Mouse (Mus musculus) heart, postnatal 0 days (tissue): ENCODE results near the gene Acad9.

Experiments used
- CTCF ChIP-seq: IDR thresholded peaks from 2 replicates; pipeline ENCODE4 v1.5.1; 2016; ENCODE audit warnings: antibody characterized with exemption, control low read depth, low read depth
- EP300 ChIP-seq: IDR thresholded peaks from 2 replicates; pipeline ENCODE4 v1.6.1; 2016; ENCODE audit warnings: antibody characterized with exemption, low read depth

- TF ChIP-seq EP300 (no peak), CTCF (no peak)
Measured at GRCm38 (mm10) chr3:36087591-36087990, 21.8 kb downstream of the Acad9 start.
